Mouse (Mus musculus) hindbrain, postnatal 0 days (tissue): ENCODE measurements at regions not wholly inside any gene's neighbourhood (a gene's known extent, or its start where the extent isn't known, plus 50 kb on each side); places are given as distances from the start of the nearest gene placed in this dataset.

Source experiments
- ATAC-seq: fragments of 200-750 bp; cut with Nextera tagmentation; 2 replicates; pipeline ENCODE4 v1.8.0; 2017; ENCODE audit warnings: mild to moderate bottlenecking, moderate TSS enrichment, moderate library complexity
- DNase-seq: peaks from one replicate; pipeline ENCODE4 v3.0.0-alpha.2; 2015; ENCODE audit warnings: low spot score
- H3K27ac ChIP-seq: fragments of 300-500 bp; sonication (generic); 2 replicates; pipeline ENCODE4 v1.5.1; 2014; ENCODE audit warnings: mild to moderate bottlenecking
- H3K27me3 ChIP-seq: fragments of 300-500 bp; sonication (generic); 2 replicates; pipeline ENCODE4 v1.6.1; 2014; ENCODE audit warnings: low read length, mixed read lengths; ENCODE audit not compliant: insufficient read depth
- H3K36me3 ChIP-seq: fragments of 300-500 bp; sonication (generic); 2 replicates; pipeline ENCODE4 v1.6.1; 2014; ENCODE audit warnings: low read length, mixed read lengths; ENCODE audit not compliant: insufficient read depth
- H3K4me1 ChIP-seq: fragments of 300-500 bp; sonication (generic); 2 replicates; pipeline ENCODE4 v1.6.1; 2014; ENCODE audit warnings: antibody characterized with exemption, low read length, mixed read lengths; ENCODE audit not compliant: insufficient read depth
- H3K4me2 ChIP-seq: fragments of 300-500 bp; sonication (generic); 2 replicates; pipeline ENCODE4 v1.6.1; 2014; ENCODE audit warnings: low read depth, mild to moderate bottlenecking, low read length, moderate library complexity, mixed read lengths
- H3K4me3 ChIP-seq: fragments of 300-500 bp; sonication (generic); 2 replicates; pipeline ENCODE4 v1.5.1; 2014; ENCODE audit warnings: low read length
- H3K9ac ChIP-seq: fragments of 300-500 bp; sonication (generic); replicated peaks from 2 replicates; pipeline ENCODE4 v1.6.1; 2014; ENCODE audit warnings: mild to moderate bottlenecking, low read length, moderate library complexity, mixed read lengths
- H3K9me3 ChIP-seq: fragments of 300-500 bp; sonication (generic); 2 replicates; pipeline ENCODE4 v1.6.1; 2016; ENCODE audit warnings: low read length, mixed read lengths
- CTCF ChIP-seq: IDR thresholded peaks from 2 replicates; pipeline ENCODE4 v1.5.1; 2016; ENCODE audit warnings: antibody characterized with exemption, control low read depth, low read depth
- WGBS: fragments of 180-500 bp; shearing (Covaris S2); extraction: QIAGEN DNeasy Blood & Tissue Kit; methylation state at CpG from one replicate; pipeline ENCODE4 v1.1.7; 2014; 5-methylcytosine and 5-hydroxymethylcytosine counted together

GRCm38 (mm10) chr14:67181586-67181985 lies 1172.6 kb upstream of the Gulo start:
- WGBS, result 62% methylated on average over 3 of the region's 3 CpGs

GRCm38 (mm10) chr14:67179549-67179948 lies 1170.5 kb upstream of the Gulo start:
- no peak overlapping the region for H3K4me3 ChIP-seq
- ATAC-seq, result peak; percentile 81
- H3K27ac ChIP-seq, result no peak overlapping the region
- no peak overlapping the region for H3K4me2 ChIP-seq
- no peak for TF ChIP-seq CTCF
- H3K36me3 ChIP-seq, result no peaks in the 10 kb centered on the region
- H3K9ac ChIP-seq, result no peak overlapping the region
- no peaks in the 10 kb centered on the region for H3K27me3 ChIP-seq
- no peaks in the 10 kb centered on the region for H3K9me3 ChIP-seq
- no peaks in the 10 kb centered on the region for H3K4me1 ChIP-seq
- peak; percentile 57 for DNase-seq

More at GRCm38 (mm10) chr14:67181586-67181985, 1172.6 kb upstream of the Gulo start:
- ATAC-seq, result no peak
- peak; percentile 42 for DNase-seq
- Histone ChIP-seq H3K36me3 (no peaks in the 10 kb centered on the region), H3K4me3 (no peak overlapping the region), H3K9me3 (no peaks in the 10 kb centered on the region), H3K4me2 (no peak overlapping the region), H3K4me1 (no peaks in the 10 kb centered on the region), H3K27ac (no peak overlapping the region), H3K27me3 (no peaks in the 10 kb centered on the region), H3K9ac (no peak overlapping the region)
- no peak for TF ChIP-seq CTCF

GRCm38 (mm10) chr14:67178329-67179039 lies 1169.5 kb upstream of the Gulo start:
- TF ChIP-seq CTCF, result no peak
- 56% methylated on average over 9 of the region's 9 CpGs for WGBS
- 0 out of 2 replicates have a peak, but pooled peaks have one; percentile 12 for ATAC-seq

GRCm38 (mm10) chr14:67176672-67177071 lies 1167.7 kb upstream of the Gulo start:
- Histone ChIP-seq H3K9ac (no peak overlapping the region), H3K4me3 (no peak overlapping the region), H3K4me2 (no peak overlapping the region), H3K9me3 (no peaks in the 10 kb centered on the region), H3K36me3 (no peaks in the 10 kb centered on the region), H3K4me1 (no peaks in the 10 kb centered on the region), H3K27ac (no peak overlapping the region), H3K27me3 (no peaks in the 10 kb centered on the region)
- WGBS, result 81% methylated on average over 6 of the region's 6 CpGs
- DNase-seq (no peak), ATAC-seq (no peak)
- TF ChIP-seq CTCF, result no peak

More at GRCm38 (mm10) chr14:67178329-67179039, 1169.5 kb upstream of the Gulo start:
- Histone ChIP-seq H3K4me1 (no peaks in the 10 kb centered on the region), H3K27me3 (no peaks in the 10 kb centered on the region), H3K9ac (no peak overlapping the region), H3K36me3 (no peaks in the 10 kb centered on the region), H3K4me3 (no peak overlapping the region), H3K9me3 (no peaks in the 10 kb centered on the region), H3K27ac (no peak overlapping the region), H3K4me2 (no peak overlapping the region)
- DNase-seq, result no peak

DNA sequence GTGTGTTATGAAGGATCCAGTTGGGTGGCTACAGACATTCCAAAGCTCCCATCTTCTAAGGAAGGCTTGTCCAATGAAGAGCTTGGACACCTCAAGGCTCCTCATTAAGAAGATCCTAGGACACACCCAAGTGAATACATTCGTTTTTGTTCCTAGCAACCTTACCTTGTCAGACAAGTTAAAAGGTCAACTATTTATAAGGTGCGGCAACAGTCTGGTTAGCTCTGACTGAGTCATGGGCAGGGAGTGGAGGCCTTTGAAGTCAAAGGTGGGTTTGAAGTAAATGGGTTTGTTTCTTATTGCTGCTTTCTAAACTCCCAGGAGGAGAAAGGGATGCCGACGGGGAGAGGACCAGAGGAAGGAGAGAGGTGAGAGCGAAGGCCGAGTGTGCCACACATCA lies 1167.1 kb upstream of the Gulo start:
- no peak overlapping the region for H3K4me3 ChIP-seq
- WGBS, result 92% methylated on average over 6 of the region's 6 CpGs
- no peak for ATAC-seq
- TF ChIP-seq CTCF, result no peak
- H3K27me3 ChIP-seq, result no peaks in the 10 kb centered on the region
- H3K9me3 ChIP-seq, result no peaks in the 10 kb centered on the region
- no peaks in the 10 kb centered on the region for H3K36me3 ChIP-seq
- H3K4me1 ChIP-seq, result no peaks in the 10 kb centered on the region
- DNase-seq, result no peak
- no peak overlapping the region for H3K4me2 ChIP-seq
- H3K9ac ChIP-seq, result no peak overlapping the region
- no peak overlapping the region for H3K27ac ChIP-seq

DNA sequence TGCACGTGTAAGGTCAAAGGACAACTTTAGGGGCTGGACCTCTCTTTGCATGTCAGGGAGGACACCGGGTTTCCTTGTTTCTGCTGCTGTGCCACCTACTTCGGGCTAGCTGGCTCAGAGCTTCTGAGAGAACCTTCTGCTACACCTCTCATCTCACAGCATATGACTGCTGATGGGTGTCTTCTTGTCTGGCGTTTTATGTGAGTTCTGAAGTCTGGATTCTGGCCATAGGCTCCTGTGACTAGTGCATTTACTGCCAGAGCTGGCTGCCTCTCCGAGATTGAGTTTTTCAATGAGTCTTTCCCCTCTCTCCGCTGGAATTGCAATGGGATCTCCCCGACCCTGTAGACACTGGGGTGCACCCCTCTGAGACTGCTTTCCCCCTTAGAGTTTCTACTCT lies 1165.9 kb upstream of the Gulo start:
- TF ChIP-seq CTCF, result no peak
- DNase-seq (no peak), ATAC-seq (no peak)
- Histone ChIP-seq H3K36me3 (no peaks in the 10 kb centered on the region), H3K4me2 (no peak overlapping the region), H3K9me3 (no peaks in the 10 kb centered on the region), H3K27me3 (no peaks in the 10 kb centered on the region), H3K9ac (no peak overlapping the region), H3K27ac (no peak overlapping the region), H3K4me1 (no peaks in the 10 kb centered on the region), H3K4me3 (no peak overlapping the region)
- WGBS, result 74% methylated on average over 7 of the region's 7 CpGs

DNA sequence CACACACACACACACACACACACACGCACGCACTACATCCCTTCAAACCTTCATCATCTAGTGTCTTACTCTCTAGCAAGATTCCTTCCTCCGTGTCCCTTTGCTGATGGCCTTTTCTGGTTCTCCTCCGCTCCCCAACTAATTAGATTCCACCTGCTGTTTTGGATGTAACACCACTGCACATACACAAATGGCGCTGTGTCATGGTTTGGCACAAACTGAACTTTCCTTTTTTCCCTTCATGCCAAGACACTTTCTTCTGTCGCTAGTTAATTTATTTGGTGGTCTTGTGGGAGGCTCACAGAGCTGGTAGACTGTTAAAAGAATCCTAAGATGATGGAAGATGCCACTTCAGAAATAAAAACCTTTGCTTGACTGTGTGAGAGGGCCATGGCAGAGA lies 1161.8 kb upstream of the Gulo start:
- H3K36me3 ChIP-seq, result no peaks in the 10 kb centered on the region
- H3K4me2 ChIP-seq, result no peak overlapping the region
- DNase-seq (no peak), ATAC-seq (no peak)
- H3K9me3 ChIP-seq, result no peaks in the 10 kb centered on the region
- H3K9ac ChIP-seq, result no peak overlapping the region
- no peaks in the 10 kb centered on the region for H3K4me1 ChIP-seq
- no peak overlapping the region for H3K27ac ChIP-seq
- no peak overlapping the region for H3K4me3 ChIP-seq
- WGBS, result 63% methylated on average over 6 of the region's 6 CpGs
- TF ChIP-seq CTCF, result no peak
- no peaks in the 10 kb centered on the region for H3K27me3 ChIP-seq
